ENCODE assay signal across 24 mouse cellular contexts in the genomic region with DNA sequence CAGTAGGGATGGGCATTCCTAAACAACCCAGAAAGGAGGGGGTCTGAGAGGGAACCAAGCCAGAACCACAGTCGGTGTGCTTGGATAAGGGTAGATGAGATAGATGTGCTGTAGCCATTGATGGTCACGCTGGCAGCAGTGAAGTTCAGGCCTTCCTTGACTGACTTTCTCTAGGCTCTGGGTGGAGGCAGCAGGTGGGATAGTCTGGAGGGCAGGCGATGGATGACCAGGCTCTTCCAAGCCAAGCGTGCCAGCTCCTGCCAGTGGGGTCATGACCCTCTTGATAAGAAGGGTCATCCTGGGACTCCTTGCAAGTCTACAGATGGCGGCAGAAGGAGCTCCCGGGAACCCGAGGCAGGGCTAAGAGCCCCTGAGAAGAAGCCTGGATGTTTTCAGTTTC.
A peak's percentile ranks its signal among the peaks of the same experiment; 100 is the strongest.
DNase-seq lines count a peak whose midpoint lies in the region; ATAC-seq and TF ChIP-seq lines count a peak whose summit lies in the region.
"Had no signal": no experiment of that assay in that cellular context is flagged by ENCODE, and none has a peak within 500 bp of the region (broad histone marks: within the 10 kb centered on the region; RNA-seq: fewer than 3 reads in every experiment).

No protein-coding gene starts in this region.

- H3K4me2 ChIP-seq in heart, postnatal 0 days (ENCODE audit: low read depth, low read length): no peak overlapping the region
- H3K4me2 ChIP-seq in stomach, embryonic 16.5 days (ENCODE audit: low read depth, low read length): no peak overlapping the region
- H3K4me2 ChIP-seq in stomach, postnatal 0 days (replicated peaks; ENCODE audit: low read depth): no peak overlapping the region
- H3K4me2 ChIP-seq: forebrain, embryonic 13.5 days; liver, embryonic 11.5 days; midbrain, embryonic 12.5 days had no signal

- DNase-seq in heart, embryonic 10.5 days (ENCODE audit: low spot score): no peak
- DNase-seq in heart, postnatal 10 days: no peak
- DNase-seq in heart, postnatal 0 days (ENCODE audit: low spot score): no peak
- DNase-seq in heart, postnatal 25 days (ENCODE audit: low spot score): no peak
- DNase-seq in stomach, postnatal 0 days (ENCODE audit: low spot score): no peak
- DNase-seq in lung, postnatal 10 days: no peak
- DNase-seq: cerebellum, adult 18-20 months; cerebellum, postnatal 25 days; gastrocnemius, postnatal 25 days; kidney, adult 8-10 months; kidney, postnatal 4 days; layer of hippocampus, adult 9-11 months; left cerebral cortex, postnatal 4 days; lung, adult 2 months; right cerebral cortex, postnatal 14 days; spleen, adult 18-20 months; thymus, adult 18-20 months; thymus, postnatal 4 days had no signal

- 22% methylated on average over 7 of the region's 7 CpGs for WGBS in heart, embryonic 10.5 days
- WGBS in heart, postnatal 0 days: 31% methylated on average over 7 of the region's 7 CpGs
- WGBS in stomach, embryonic 16.5 days: 46% methylated on average over 7 of the region's 7 CpGs
- WGBS in stomach, postnatal 0 days: 51% methylated on average over 7 of the region's 7 CpGs

- TF ChIP-seq CTCF in heart, postnatal 0 days (IDR thresholded peaks at IDR 0.05; ENCODE audit: low read depth): no peak
- TF ChIP-seq CTCF in stomach, postnatal 0 days (IDR thresholded peaks at IDR 0.05; ENCODE audit: low read depth): no peak

- no peak for TF ChIP-seq EP300 in heart, postnatal 0 days (IDR thresholded peaks at IDR 0.05; ENCODE audit: low read depth)
- no peak for TF ChIP-seq EP300 in stomach, postnatal 0 days (optimal IDR thresholded peaks at IDR 0.05)

- H3K4me3 ChIP-seq in heart, embryonic 10.5 days: peak overlapping the region; percentile 20; the same call in 1 of the 2 replicates
- no peak overlapping the region for H3K4me3 ChIP-seq in heart, postnatal 0 days (ENCODE audit: low read depth, low read length)
- no peak overlapping the region for H3K4me3 ChIP-seq in stomach, embryonic 16.5 days (replicated peaks; ENCODE audit: low read length)
- no peak overlapping the region for H3K4me3 ChIP-seq in stomach, postnatal 0 days (ENCODE audit: low read depth, low read length)
- H3K4me3 ChIP-seq: forebrain, embryonic 13.5 days; left cerebral cortex, adult 2 months; midbrain, embryonic 12.5 days had no signal

- 0 out of 2 replicates have a peak, but pooled peaks cover under 1% of the 10 kb centered on the region for H3K27me3 ChIP-seq in heart, embryonic 10.5 days (ENCODE audit: insufficient read depth, poor library complexity, severe bottlenecking)
- no peaks in the 10 kb centered on the region for H3K27me3 ChIP-seq in heart, postnatal 0 days (ENCODE audit: control insufficient read depth, insufficient read depth, low read length)
- H3K27me3 ChIP-seq in stomach, embryonic 16.5 days (ENCODE audit: control insufficient read depth, insufficient read depth, low read length): no peaks in the 10 kb centered on the region
- no peaks in the 10 kb centered on the region for H3K27me3 ChIP-seq in stomach, postnatal 0 days (ENCODE audit: control insufficient read depth, insufficient read depth, low read length)

- peak overlapping the region; percentile 85 for H3K27ac ChIP-seq in heart, embryonic 10.5 days
- H3K27ac ChIP-seq in heart, postnatal 0 days (ENCODE audit: low read depth): peak overlapping the region; percentile 54
- no peak overlapping the region for H3K27ac ChIP-seq in stomach, embryonic 16.5 days (ENCODE audit: low read length)
- H3K27ac ChIP-seq in stomach, postnatal 0 days (replicated peaks): no peak overlapping the region
- H3K27ac ChIP-seq: forebrain, embryonic 13.5 days; left cerebral cortex, adult 2 months; midbrain, embryonic 12.5 days had no signal

- intact Hi-C loops in heart, postnatal 10 days (cut with DNase I): no loop called here
- intact Hi-C loops in heart, postnatal 25 days (cut with DNase I): no loop called here

- H3K36me3 ChIP-seq in heart, embryonic 10.5 days: no peaks in the 10 kb centered on the region; the same call in 1 of the 2 replicates
- no peaks in the 10 kb centered on the region for H3K36me3 ChIP-seq in heart, postnatal 0 days (replicated peaks; ENCODE audit: control insufficient read depth, insufficient read depth, low read length)
- no peaks in the 10 kb centered on the region for H3K36me3 ChIP-seq in stomach, embryonic 16.5 days (ENCODE audit: control insufficient read depth, insufficient read depth, low read length)
- no peaks in the 10 kb centered on the region for H3K36me3 ChIP-seq in stomach, postnatal 0 days (ENCODE audit: control insufficient read depth, insufficient read depth, low read length)
- H3K36me3 ChIP-seq: midbrain, embryonic 12.5 days had no signal

- ATAC-seq in heart, postnatal 0 days (ENCODE audit: insufficient read depth, low read depth): no peak
- ATAC-seq in stomach, embryonic 16.5 days (ENCODE audit: insufficient read depth, low FRiP score): no peak
- no peak for ATAC-seq in stomach, postnatal 0 days (ENCODE audit: low FRiP score, low TSS enrichment)
- ATAC-seq: forebrain, embryonic 13.5 days; inflammation-experienced regulatory T-cells, adult 6 months had no signal

- no peaks in the 10 kb centered on the region for H3K9me3 ChIP-seq in heart, embryonic 10.5 days
- H3K9me3 ChIP-seq in heart, postnatal 0 days (replicated peaks; ENCODE audit: control insufficient read depth, low read length): no peaks in the 10 kb centered on the region
- H3K9me3 ChIP-seq in stomach, embryonic 16.5 days (replicated peaks; ENCODE audit: control insufficient read depth, low read length): no peaks in the 10 kb centered on the region
- H3K9me3 ChIP-seq in stomach, postnatal 0 days (ENCODE audit: control insufficient read depth, low read length): no peaks in the 10 kb centered on the region
- H3K9me3 ChIP-seq: forebrain, embryonic 13.5 days; midbrain, embryonic 12.5 days had no signal

- 0 out of 2 replicates have a peak overlapping the region, but pooled peaks have one; percentile 23 for H3K9ac ChIP-seq in heart, postnatal 0 days (replicated peaks; ENCODE audit: low read depth, low read length)
- peak overlapping the region; percentile 33; the same call in 1 of the 2 replicates for H3K9ac ChIP-seq in stomach, embryonic 16.5 days (ENCODE audit: low read length)
- no peak overlapping the region for H3K9ac ChIP-seq in stomach, postnatal 0 days (ENCODE audit: low read length)
- H3K9ac ChIP-seq: forebrain, embryonic 13.5 days; midbrain, embryonic 12.5 days had no signal

- peaks cover 100% of the 10 kb centered on the region for H3K4me1 ChIP-seq in heart, embryonic 10.5 days
- H3K4me1 ChIP-seq in heart, postnatal 0 days (ENCODE audit: control insufficient read depth, insufficient read depth): peaks cover 50% of the 10 kb centered on the region
- peaks cover 51% of the 10 kb centered on the region for H3K4me1 ChIP-seq in stomach, embryonic 16.5 days (ENCODE audit: control insufficient read depth, insufficient read depth, low read length)
- H3K4me1 ChIP-seq in stomach, postnatal 0 days (replicated peaks; ENCODE audit: control insufficient read depth, insufficient read depth): peaks cover 9% of the 10 kb centered on the region

Comparison
In these comparisons a context has a peak if more than half of its experiments do, and no peak if none do; other contexts are left out.
1. H3K27ac ChIP-seq: peak in heart, embryonic 10.5 days (single experiment) and heart, postnatal 0 days (single experiment); none in stomach, embryonic 16.5 days (single experiment) and stomach, postnatal 0 days (single experiment).